Mouse (Mus musculus): Measurements from ENCODE around the gene Shbg.

Gene Shbg

GRCm38 (mm10) chr11:69599436-69599835 lies 18.3 kb downstream of the Shbg start:
- DNase-seq (ENCODE audit: low read depth), result no peak

GRCm38 (mm10) chr11:69594853-69595252 lies 22.9 kb downstream of the Shbg start:
- no peak for DNase-seq (ENCODE audit: low read depth)

GRCm38 (mm10) chr11:69592799-69593198 lies 24.9 kb downstream of the Shbg start:
- no peak for DNase-seq (ENCODE audit: low read depth)

- DNase-seq (ENCODE audit: low read depth), result no peak
Measured at GRCm38 (mm10) chr11:69591899-69592637, 25.6 kb downstream of the Shbg start.

- DNase-seq (ENCODE audit: low read depth), result no peak
Measured at GRCm38 (mm10) chr11:69591424-69591823, 26.3 kb downstream of the Shbg start.

GRCm38 (mm10) chr11:69590622-69591021 lies 27.1 kb downstream of the Shbg start:
- no peak for DNase-seq (ENCODE audit: low read depth)

GRCm38 (mm10) chr11:69589207-69589834 lies 28.4 kb downstream of the Shbg start:
- DNase-seq (ENCODE audit: low read depth), result no peak

GRCm38 (mm10) chr11:69585718-69586325 lies 31.9 kb downstream of the Shbg start:
- DNase-seq (ENCODE audit: low read depth), result no peak

GRCm38 (mm10) chr11:69584937-69585336 lies 32.8 kb downstream of the Shbg start:
- DNase-seq (ENCODE audit: low read depth), result no peak

GRCm38 (mm10) chr11:69584008-69584407 lies 33.7 kb downstream of the Shbg start:
- DNase-seq (ENCODE audit: low read depth), result no peak

- no peak for DNase-seq (ENCODE audit: low read depth)
Measured at GRCm38 (mm10) chr11:69582230-69582805, 35.4 kb downstream of the Shbg start.

- no peak for DNase-seq (ENCODE audit: low read depth)
Measured at GRCm38 (mm10) chr11:69581814-69582213, 35.9 kb downstream of the Shbg start.

- DNase-seq (ENCODE audit: low read depth), result peak; percentile 88
Measured at GRCm38 (mm10) chr11:69581147-69581688, 36.5 kb downstream of the Shbg start.

GRCm38 (mm10) chr11:69580572-69581146 lies 37.0 kb downstream of the Shbg start:
- DNase-seq (ENCODE audit: low read depth), result no peak

GRCm38 (mm10) chr11:69580091-69580514 lies 37.6 kb downstream of the Shbg start, which contains the start of the genes Wrap53 and Trp53:
Gene Wrap53 (minus strand): TSS chr11:69580255.
Gene Trp53 (plus strand): TSS chr11:69580359.
- DNase-seq (ENCODE audit: low read depth), result peak; percentile 93

GRCm38 (mm10) chr11:69579128-69580017 lies 38.3 kb downstream of the Shbg start:
- peak; percentile 98 for DNase-seq (ENCODE audit: low read depth)

GRCm38 (mm10) chr11:69578301-69578700 lies 39.4 kb downstream of the Shbg start:
- no peak for DNase-seq (ENCODE audit: low read depth)

- no peak for DNase-seq (ENCODE audit: low read depth)
Measured at GRCm38 (mm10) chr11:69576307-69576706, 41.4 kb downstream of the Shbg start.

GRCm38 (mm10) chr11:69575220-69575619 lies 42.5 kb downstream of the Shbg start:
- DNase-seq (ENCODE audit: low read depth), result peak; percentile 67

GRCm38 (mm10) chr11:69565131-69565530 lies 52.6 kb downstream of the Shbg start:
- DNase-seq (ENCODE audit: low read depth), result no peak

All from naive thymus-derived CD4-positive, alpha-beta T cell, adult 2 months (primary cell).